Mouse (Mus musculus): ENCODE data around the gene Pcna.

Gene Pcna

GRCm38 (mm10) chr2:132233985-132234765, 18.9 kb downstream of the Pcna start:
- DNase-seq (ENCODE audit: low spot score in 2 of 2): no peak

- DNase-seq (ENCODE audit: low spot score in 2 of 2): no peak
These were observed 20.6 kb downstream of the Pcna start for GRCm38 (mm10) chr2:132232413-132232945.

- DNase-seq (ENCODE audit: low spot score in 2 of 2): no peak
These were observed 28.8 kb downstream of the Pcna start for GRCm38 (mm10) chr2:132224359-132224758.

- DNase-seq (ENCODE audit: low spot score in 2 of 2): no peak
These were observed 31.5 kb downstream of the Pcna start for GRCm38 (mm10) chr2:132221611-132222073.

- no peak for DNase-seq (ENCODE audit: low spot score in 2 of 2)
These were observed 41.0 kb downstream of the Pcna start for GRCm38 (mm10) chr2:132211995-132212656.

- DNase-seq (ENCODE audit: low spot score in 2 of 2): no peak
These were observed 42.3 kb downstream of the Pcna start for GRCm38 (mm10) chr2:132210806-132211312.

- DNase-seq (ENCODE audit: low spot score in 2 of 2): no peak
These were observed 44.8 kb downstream of the Pcna start for GRCm38 (mm10) chr2:132208246-132208881.

GRCm38 (mm10) chr2:132206316-132206881, 46.7 kb downstream of the Pcna start:
- no peak for DNase-seq (ENCODE audit: low spot score in 2 of 2)

- DNase-seq (ENCODE audit: low spot score in 2 of 2): no peak
These were observed 47.6 kb downstream of the Pcna start for GRCm38 (mm10) chr2:132205549-132205948.

- DNase-seq (ENCODE audit: low spot score in 2 of 2): no peak
These were observed 49.3 kb downstream of the Pcna start for GRCm38 (mm10) chr2:132203773-132204172.

GRCm38 (mm10) chr2:132203186-132203585, 49.9 kb downstream of the Pcna start:
- DNase-seq (ENCODE audit: low spot score in 2 of 2): no peak
